Mouse (Mus musculus): ENCODE measurements around the gene Ctnna2.

DNA sequence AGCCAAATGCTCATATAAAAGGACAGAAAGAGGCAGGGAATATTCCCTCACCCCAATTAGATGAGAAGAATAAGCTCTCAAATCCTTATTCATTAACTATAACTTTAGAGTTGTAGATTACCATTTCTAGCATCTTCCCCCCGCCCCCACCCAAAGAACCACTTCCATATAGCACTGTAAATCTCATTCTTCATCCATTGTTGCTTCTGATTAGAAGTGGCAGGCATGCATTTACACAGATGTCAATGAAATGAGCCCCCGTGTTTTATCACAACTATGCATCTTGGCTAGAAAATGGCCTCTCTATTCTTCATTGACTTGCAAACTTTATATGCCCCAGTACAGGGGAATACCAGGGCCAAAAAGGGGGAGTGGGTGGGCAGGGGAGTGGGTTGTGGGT lies 457.7 kb downstream of the Ctnna2 start:
- TF ChIP-seq CTCF (IDR thresholded peaks at IDR 0.05; ENCODE audit: insufficient read depth, low read length): no peak
- no peak for TF ChIP-seq POLR2A (IDR thresholded peaks at IDR 0.05; ENCODE audit: borderline replicate concordance, extremely low read depth, low read depth, low read length)

Measured in lung, adult 2 months (tissue).